ENCODE assay signal across 15 mouse cellular contexts in the genomic region with DNA sequence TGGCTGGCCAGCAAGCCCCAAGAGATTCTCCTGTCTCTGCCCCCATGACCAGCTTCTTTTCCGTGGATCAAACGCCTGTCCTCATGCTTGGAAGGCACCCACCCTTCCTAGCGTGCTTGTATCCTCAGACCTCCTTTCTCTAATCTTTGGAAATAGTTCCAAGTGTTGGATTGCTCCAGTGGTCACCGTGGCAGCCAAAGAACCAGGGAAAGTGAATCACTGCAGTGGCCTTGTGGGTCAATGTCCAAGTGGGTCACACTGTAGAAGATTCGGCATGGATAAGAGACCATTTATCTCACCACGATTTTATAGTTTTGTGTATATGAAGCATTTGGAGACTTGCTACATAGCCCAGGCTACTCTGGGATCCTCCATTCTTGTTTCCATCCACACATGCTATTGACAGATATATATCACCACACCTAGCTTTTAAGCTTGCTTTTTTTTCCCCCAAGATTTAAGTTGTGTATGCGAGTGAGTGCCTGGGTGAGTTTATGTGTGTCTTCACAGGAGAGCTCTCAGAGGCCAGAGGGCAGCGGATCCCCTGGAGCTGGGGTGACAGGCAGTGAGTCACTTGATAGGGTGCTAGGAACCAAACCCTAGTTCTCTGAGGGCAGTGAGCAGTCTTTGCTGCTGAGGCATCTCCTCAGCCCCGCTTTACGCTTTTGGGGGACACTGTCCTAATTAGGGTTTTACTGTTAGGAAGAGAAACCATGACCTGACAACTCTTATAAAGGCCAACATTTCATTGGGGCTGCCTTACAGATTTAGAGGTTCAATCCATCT. TPM values are rescaled to one million over a fixed set of nuclear protein-coding genes. Genes with fewer than 3 reads are reported as not detected.
DNase-seq lines count a peak whose midpoint lies in the region; ATAC-seq lines count a peak whose summit lies in the region.
"Had no signal": no experiment of that assay in that cellular context is flagged by ENCODE, and none has a peak within 500 bp of the region (broad histone marks: within the 10 kb centered on the region; RNA-seq: fewer than 3 reads in every experiment).

No protein-coding gene starts in this region.

- WGBS in forebrain, embryonic 12.5 days = 92% methylated on average over 10 of the region's 10 CpGs
- WGBS in hindbrain, embryonic 14.5 days = 79% methylated on average over 10 of the region's 10 CpGs
- 86% methylated on average over 10 of the region's 10 CpGs for WGBS in midbrain, embryonic 16.5 days

- no peak overlapping the region for H3K9ac ChIP-seq in forebrain, embryonic 12.5 days
- no peak overlapping the region for H3K9ac ChIP-seq in hindbrain, embryonic 14.5 days
- no peak overlapping the region for H3K9ac ChIP-seq in midbrain, embryonic 16.5 days (ENCODE audit: low read depth, low read length)
- H3K9ac ChIP-seq: heart, embryonic 13.5 days; liver, postnatal 0 days had no signal

- H3K36me3 ChIP-seq in forebrain, embryonic 12.5 days (replicated peaks) = no peaks in the 10 kb centered on the region
- no peaks in the 10 kb centered on the region for H3K36me3 ChIP-seq in hindbrain, embryonic 14.5 days (replicated peaks; ENCODE audit: control insufficient read depth, insufficient read depth)
- no peaks in the 10 kb centered on the region for H3K36me3 ChIP-seq in midbrain, embryonic 16.5 days (ENCODE audit: control insufficient read depth, insufficient read depth, low read length)
- H3K36me3 ChIP-seq: heart, embryonic 13.5 days had no signal

- no peak for ATAC-seq in forebrain, embryonic 12.5 days (ENCODE audit: low FRiP score)
- ATAC-seq in hindbrain, embryonic 14.5 days (ENCODE audit: low FRiP score) = no peak
- no peak for ATAC-seq in midbrain, embryonic 16.5 days
- no peak for ATAC-seq in inflammation-experienced regulatory T-cells, adult 6 months
- ATAC-seq: CD4-positive, CD25-positive, alpha-beta regulatory T cell, adult 4 months; liver, postnatal 0 days had no signal

- H3K4me2 ChIP-seq in forebrain, embryonic 12.5 days = peak overlapping the region; percentile 44; the same call in 1 of the 2 replicates
- peak overlapping the region; percentile 62; the same call in 1 of the 2 replicates for H3K4me2 ChIP-seq in hindbrain, embryonic 14.5 days (replicated peaks)
- H3K4me2 ChIP-seq in midbrain, embryonic 16.5 days (ENCODE audit: low read length) = no peak overlapping the region
- H3K4me2 ChIP-seq: heart, embryonic 13.5 days had no signal

- H3K9me3 ChIP-seq in forebrain, embryonic 12.5 days = no peaks in the 10 kb centered on the region
- no peaks in the 10 kb centered on the region for H3K9me3 ChIP-seq in hindbrain, embryonic 14.5 days (ENCODE audit: control insufficient read depth, low read length)
- H3K9me3 ChIP-seq in midbrain, embryonic 16.5 days (replicated peaks; ENCODE audit: control insufficient read depth, low read length, poor library complexity, severe bottlenecking) = no peaks in the 10 kb centered on the region
- H3K9me3 ChIP-seq: heart, embryonic 13.5 days had no signal

- peak; percentile 67 for DNase-seq in adrenal gland, postnatal 14 days
- DNase-seq in hindbrain, embryonic 14.5 days (ENCODE audit: low spot score) = no peak
- DNase-seq in ovary, postnatal 14 days (ENCODE audit: low spot score) = no peak
- DNase-seq in spleen, postnatal 36 days (ENCODE audit: low spot score in 2 of 2) = no peak
- no peak for DNase-seq in cerebellum, postnatal 14 days
- DNase-seq: cerebellum, adult 9-10 months; gastrocnemius, postnatal 14 days; liver, postnatal 0 days; right cerebral cortex, adult 18-20 months had no signal

- peaks cover 34% of the 10 kb centered on the region for H3K4me1 ChIP-seq in forebrain, embryonic 12.5 days
- H3K4me1 ChIP-seq in hindbrain, embryonic 14.5 days (replicated peaks; ENCODE audit: control insufficient read depth, insufficient read depth, low read length) = peaks cover 25% of the 10 kb centered on the region
- H3K4me1 ChIP-seq in midbrain, embryonic 16.5 days (ENCODE audit: control insufficient read depth, insufficient read depth, low read length) = peaks cover 32% of the 10 kb centered on the region

- H3K27ac ChIP-seq in forebrain, embryonic 12.5 days = peak overlapping the region; percentile 100
- peak overlapping the region; percentile 99 for H3K27ac ChIP-seq in hindbrain, embryonic 14.5 days
- peak overlapping the region; percentile 100 for H3K27ac ChIP-seq in midbrain, embryonic 16.5 days (ENCODE audit: low read length)
- H3K27ac ChIP-seq: heart, embryonic 13.5 days; macrophage had no signal

- no peak overlapping the region for H3K4me3 ChIP-seq in forebrain, embryonic 12.5 days (replicated peaks)
- no peak overlapping the region for H3K4me3 ChIP-seq in hindbrain, embryonic 14.5 days (replicated peaks; ENCODE audit: low read length)
- no peak overlapping the region for H3K4me3 ChIP-seq in midbrain, embryonic 16.5 days (ENCODE audit: low read depth, low read length)
- H3K4me3 ChIP-seq: heart, embryonic 13.5 days had no signal

- H3K27me3 ChIP-seq in forebrain, embryonic 12.5 days = no peaks in the 10 kb centered on the region
- no peaks in the 10 kb centered on the region for H3K27me3 ChIP-seq in hindbrain, embryonic 14.5 days (ENCODE audit: control insufficient read depth, insufficient read depth, low read length)
- no peaks in the 10 kb centered on the region for H3K27me3 ChIP-seq in midbrain, embryonic 16.5 days (ENCODE audit: control insufficient read depth, insufficient read depth, low read depth, low read length)
- H3K27me3 ChIP-seq: heart, embryonic 13.5 days had no signal

RNA-seq across cellular contexts. Expression of a gene that starts 3.5 kb away (rescaled TPM):
- total RNA-seq in adrenal gland, postnatal 14 days (2021) = 4.6 and 8.7 TPM in 2 replicates
- polyA plus RNA-seq in forebrain, embryonic 12.5 days (2016; fragmentation: Nextera tagmentation; extraction: Ambion mirVana) = 0.96 and 1.1 TPM in 2 replicates
- 0.46 and 0.59 TPM in 2 replicates for polyA plus RNA-seq in hindbrain, embryonic 14.5 days (2014; fragmentation: Nextera tagmentation; extraction: Ambion mirVana)
- 0.77 and 0.80 TPM in 2 replicates for polyA plus RNA-seq in midbrain, embryonic 16.5 days (2015; fragmentation: Nextera tagmentation; extraction: Ambion mirVana)
- polyA plus RNA-seq in inflammation-experienced regulatory T-cells, adult 6 months (2017; shearing (Covaris generic)) = under 1 TPM in 2 of 3 experiments, not detected in 1; 0.51 to 0.98 TPM

RNA-seq across cellular contexts. Expression of a gene that starts 3.6 kb away (rescaled TPM):
- 49.2 and 56.0 TPM in 2 replicates for total RNA-seq in adrenal gland, postnatal 14 days (2021)
- polyA plus RNA-seq in forebrain, embryonic 12.5 days (2016; fragmentation: Nextera tagmentation; extraction: Ambion mirVana) = 260 and 265 TPM in 2 replicates
- 75.0 and 76.8 TPM in 2 replicates for polyA plus RNA-seq in hindbrain, embryonic 14.5 days (2014; fragmentation: Nextera tagmentation; extraction: Ambion mirVana)
- polyA plus RNA-seq in midbrain, embryonic 16.5 days (2015; fragmentation: Nextera tagmentation; extraction: Ambion mirVana) = 140 and 167 TPM in 2 replicates
- polyA plus RNA-seq in inflammation-experienced regulatory T-cells, adult 6 months (2017; shearing (Covaris generic)) = 100 to 1,000 TPM in 1 of 3 experiments, 10 to 100 TPM in 2; 61.1 to 117 (median 97.4) TPM

RNA-seq across cellular contexts. Expression of a gene that starts 32.4 kb away (rescaled TPM):
- total RNA-seq in adrenal gland, postnatal 14 days (2021) = 14.4 and 18.0 TPM in 2 replicates
- polyA plus RNA-seq in forebrain, embryonic 12.5 days (2016; fragmentation: Nextera tagmentation; extraction: Ambion mirVana) = 1.1 and 1.2 TPM in 2 replicates
- polyA plus RNA-seq in hindbrain, embryonic 14.5 days (2014; fragmentation: Nextera tagmentation; extraction: Ambion mirVana) = 0.39 and 0.75 TPM in 2 replicates
- polyA plus RNA-seq in midbrain, embryonic 16.5 days (2015; fragmentation: Nextera tagmentation; extraction: Ambion mirVana) = 0.50 TPM in 2 replicates
- polyA plus RNA-seq in inflammation-experienced regulatory T-cells, adult 6 months (2017; shearing (Covaris generic)) = under 1 TPM in 2 of 3 experiments, not detected in 1; 0.15 to 0.21 TPM
- polyA plus RNA-seq: macrophage had no signal

RNA-seq across cellular contexts. Expression of a gene that starts 47.5 kb away (rescaled TPM):
- total RNA-seq in adrenal gland, postnatal 14 days (2021) = 14.8 and 20.9 TPM in 2 replicates
- 34.9 and 39.5 TPM in 2 replicates for polyA plus RNA-seq in forebrain, embryonic 12.5 days (2016; fragmentation: Nextera tagmentation; extraction: Ambion mirVana)
- 58.5 and 59.6 TPM in 2 replicates for polyA plus RNA-seq in hindbrain, embryonic 14.5 days (2014; fragmentation: Nextera tagmentation; extraction: Ambion mirVana)
- polyA plus RNA-seq in midbrain, embryonic 16.5 days (2015; fragmentation: Nextera tagmentation; extraction: Ambion mirVana) = 61.2 and 63.0 TPM in 2 replicates
- polyA plus RNA-seq in inflammation-experienced regulatory T-cells, adult 6 months (2017; shearing (Covaris generic)) = 10 to 100 TPM; 25.8 to 61.7 (median 43.9) TPM
